Mouse (Mus musculus): ENCODE results near the gene Il4ra.

GRCm38 (mm10) chr7:125599373-125599973 lies 47.6 kb downstream of the Il4ra start:
- no peak for TF ChIP-seq CTCF (IDR thresholded peaks at IDR 0.05; ENCODE audit: control insufficient read depth, insufficient read depth, insufficient read length)
- TF ChIP-seq MAX (IDR thresholded peaks at IDR 0.05) = no peak
- TF ChIP-seq FOSL1 (IDR thresholded peaks at IDR 0.05; ENCODE audit: insufficient read depth, low read length, poor library complexity, severe bottlenecking) = no peak
- no peak for TF ChIP-seq MYOG (IDR thresholded peaks at IDR 0.05; ENCODE audit: control insufficient read depth, extremely low read depth, insufficient read length)
- TF ChIP-seq MYOD1 (IDR thresholded peaks at IDR 0.05; ENCODE audit: control insufficient read depth, insufficient read length, low read depth) = no peak
